Mouse (Mus musculus): ENCODE data around the gene Mrpl35. TPM values are rescaled to one million over a fixed set of nuclear protein-coding genes. Genes with fewer than 3 reads are reported as not detected.
A peak's percentile ranks its signal among the peaks of the same experiment; 100 is the strongest.

Mrpl35 gene
- polyA plus RNA-seq, 1 experiment from 2014 or later: 65.2 TPM

DNA sequence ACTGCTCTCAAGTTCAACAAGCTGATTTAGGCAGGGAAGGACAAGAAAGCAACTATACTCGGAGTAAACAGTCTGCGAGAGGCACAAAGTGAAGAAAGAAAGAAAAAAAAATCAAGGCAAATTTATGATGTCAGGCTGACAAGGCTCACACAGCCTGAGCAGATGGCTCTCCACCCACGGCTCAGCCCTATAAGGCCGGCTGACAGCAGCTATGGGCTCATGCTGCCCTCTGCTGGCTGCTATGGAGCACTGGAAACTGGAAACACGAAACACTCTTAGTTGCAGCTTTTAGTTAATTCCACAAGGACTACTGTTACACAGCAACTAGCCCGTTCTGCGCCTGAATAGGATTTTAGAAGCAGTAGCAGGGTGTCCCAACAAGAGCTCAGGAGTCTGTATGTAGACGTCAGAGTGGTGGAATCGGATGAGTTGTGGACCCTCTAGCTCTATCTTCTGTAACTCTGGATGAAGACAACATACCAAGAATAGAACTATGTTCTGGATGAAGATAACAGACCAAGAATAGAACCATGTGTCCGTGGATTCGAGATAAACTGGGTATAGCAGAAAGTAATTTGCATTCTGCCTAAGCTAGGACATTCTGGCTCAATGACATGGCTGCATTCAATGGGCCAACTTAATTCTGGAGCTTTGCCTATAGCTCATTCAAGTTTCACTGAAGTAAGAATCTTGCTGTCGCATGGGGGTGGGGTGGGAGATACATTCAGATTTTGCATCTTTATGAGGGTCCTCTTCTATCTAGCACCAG is 22.5 kb downstream of the Mrpl35 start:
- no peak overlapping the region for H3K27ac ChIP-seq (replicated peaks)
- H3K9me3 ChIP-seq (ENCODE audit: control insufficient read depth, low read length): no peaks in the 10 kb centered on the region
- H3K27me3 ChIP-seq (ENCODE audit: control insufficient read depth, insufficient read depth, low read length): no peaks in the 10 kb centered on the region
- 25% methylated on average over 12 of the region's 12 CpGs for WGBS
- peak; percentile 87 for ATAC-seq (ENCODE audit: low FRiP score, low TSS enrichment)
- no peak overlapping the region for H3K4me2 ChIP-seq (replicated peaks; ENCODE audit: low read depth)
- no peaks in the 10 kb centered on the region for H3K36me3 ChIP-seq (ENCODE audit: control insufficient read depth, insufficient read depth, low read length)
- peak; percentile 65 for DNase-seq (ENCODE audit: low spot score)
- no peak for TF ChIP-seq EP300 (optimal IDR thresholded peaks at IDR 0.05)
- peak; percentile 99 for TF ChIP-seq CTCF (IDR thresholded peaks at IDR 0.05; ENCODE audit: low read depth)
- no peak overlapping the region for H3K4me3 ChIP-seq (ENCODE audit: low read depth, low read length)
- no peak overlapping the region for H3K9ac ChIP-seq (ENCODE audit: low read length)
- no peaks in the 10 kb centered on the region for H3K4me1 ChIP-seq (replicated peaks; ENCODE audit: control insufficient read depth, insufficient read depth)

DNA sequence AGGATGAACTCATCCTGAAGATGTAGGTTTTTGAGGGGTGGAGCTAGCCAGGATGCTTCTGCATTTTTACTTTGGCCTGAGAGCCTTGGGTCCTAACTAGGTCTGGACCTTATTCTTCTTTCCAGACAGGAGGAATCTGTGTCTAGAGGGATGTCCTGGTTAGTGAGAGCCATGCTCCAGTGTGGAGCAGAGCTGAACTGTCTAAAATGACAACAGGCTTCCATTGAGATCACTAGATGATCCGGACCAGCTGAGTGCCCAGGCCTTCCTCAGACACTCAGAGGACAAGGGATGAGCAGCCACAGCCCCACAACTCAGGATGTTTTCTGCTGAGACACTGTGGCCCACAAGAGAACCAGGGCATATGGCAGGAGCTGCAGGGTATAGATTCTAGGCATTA is 23.2 kb downstream of the Mrpl35 start:
- no peaks in the 10 kb centered on the region for H3K9me3 ChIP-seq (ENCODE audit: control insufficient read depth, low read length)

DNA sequence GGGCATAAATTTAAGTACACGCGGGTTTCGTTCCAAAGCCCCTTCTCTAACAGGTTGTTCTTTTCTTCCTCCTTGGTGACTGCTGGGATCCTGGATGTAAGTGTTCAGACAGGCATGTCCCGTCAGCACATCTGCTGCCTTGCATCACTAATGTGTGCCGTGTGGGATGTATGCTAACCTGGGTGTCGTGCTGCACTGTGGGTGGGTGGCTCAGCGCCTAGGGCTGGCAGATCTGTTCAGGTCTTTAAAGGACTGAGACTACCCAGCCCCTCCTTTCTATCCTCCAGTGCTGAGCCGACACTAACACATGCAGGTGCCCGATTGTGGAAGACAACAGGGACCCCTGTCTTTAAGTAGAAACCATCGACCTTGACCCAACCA is 25.1 kb downstream of the Mrpl35 start:
- no peak overlapping the region for H3K4me3 ChIP-seq (ENCODE audit: low read depth, low read length)
- 71% methylated on average over 10 of the region's 10 CpGs for WGBS
- TF ChIP-seq CTCF (IDR thresholded peaks at IDR 0.05; ENCODE audit: low read depth) (no peak), EP300 (optimal IDR thresholded peaks at IDR 0.05) (no peak)

More for the DNA sequence above, 23.2 kb downstream of the Mrpl35 start:
- Histone ChIP-seq H3K36me3 (ENCODE audit: control insufficient read depth, insufficient read depth, low read length) (no peaks in the 10 kb centered on the region), H3K9ac (ENCODE audit: low read length) (no peak overlapping the region), H3K27ac (replicated peaks) (no peak overlapping the region), H3K4me2 (replicated peaks; ENCODE audit: low read depth) (no peak overlapping the region), H3K4me3 (ENCODE audit: low read depth, low read length) (no peak overlapping the region), H3K4me1 (replicated peaks; ENCODE audit: control insufficient read depth, insufficient read depth) (no peaks in the 10 kb centered on the region), H3K27me3 (ENCODE audit: control insufficient read depth, insufficient read depth, low read length) (no peaks in the 10 kb centered on the region)
- no peak for ATAC-seq (ENCODE audit: low FRiP score, low TSS enrichment)
- 86% methylated on average over 1 of the region's 1 CpGs for WGBS
- no peak for DNase-seq (ENCODE audit: low spot score)
- TF ChIP-seq CTCF (IDR thresholded peaks at IDR 0.05; ENCODE audit: low read depth) (no peak), EP300 (optimal IDR thresholded peaks at IDR 0.05) (no peak)

DNA sequence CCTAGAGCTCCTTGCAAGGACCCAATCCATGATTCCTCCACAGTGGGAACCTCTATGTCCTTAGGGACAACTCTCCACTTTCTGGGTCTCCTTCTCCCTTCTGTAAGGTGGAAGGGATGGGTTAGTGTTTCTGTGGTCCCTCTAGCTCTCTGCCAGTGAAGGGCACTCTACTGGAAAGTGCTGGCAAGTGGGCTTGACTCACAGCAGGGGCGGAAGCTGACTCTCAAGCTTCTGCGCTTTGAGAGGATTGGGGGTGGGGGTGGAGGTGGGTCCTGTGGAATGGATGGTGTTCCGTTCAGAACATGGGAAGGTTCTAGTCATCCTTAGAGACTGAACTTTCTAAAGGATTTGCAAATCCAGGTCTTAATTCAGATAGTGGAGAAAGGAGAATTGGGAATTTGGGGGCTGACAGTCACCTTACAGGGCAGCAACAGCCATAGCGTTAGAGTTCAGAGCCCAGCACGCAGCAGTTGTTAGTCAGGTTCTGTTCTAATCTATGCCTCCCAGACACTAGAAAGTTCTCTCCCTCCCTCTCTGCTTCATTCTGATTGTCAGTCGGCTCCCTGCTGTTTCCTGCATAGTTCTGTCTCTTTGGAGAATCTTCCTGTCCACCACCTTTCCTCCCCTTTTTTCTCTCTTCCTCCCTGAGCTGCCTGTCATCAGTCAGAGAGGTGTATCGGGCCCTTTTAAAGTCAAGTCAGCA is 25.6 kb downstream of the Mrpl35 start:
- Histone ChIP-seq H3K9me3 (ENCODE audit: control insufficient read depth, low read length) (no peaks in the 10 kb centered on the region), H3K4me1 (replicated peaks; ENCODE audit: control insufficient read depth, insufficient read depth) (no peaks in the 10 kb centered on the region), H3K4me3 (ENCODE audit: low read depth, low read length) (no peak overlapping the region), H3K4me2 (replicated peaks; ENCODE audit: low read depth) (no peak overlapping the region), H3K27me3 (ENCODE audit: control insufficient read depth, insufficient read depth, low read length) (no peaks in the 10 kb centered on the region), H3K9ac (ENCODE audit: low read length) (no peak overlapping the region), H3K36me3 (ENCODE audit: control insufficient read depth, insufficient read depth, low read length) (no peaks in the 10 kb centered on the region), H3K27ac (replicated peaks) (no peak overlapping the region)
- DNase-seq (ENCODE audit: low spot score) (no peak), ATAC-seq (ENCODE audit: low FRiP score, low TSS enrichment) (no peak)
- TF ChIP-seq CTCF (IDR thresholded peaks at IDR 0.05; ENCODE audit: low read depth) (no peak), EP300 (optimal IDR thresholded peaks at IDR 0.05) (no peak)
- 65% methylated on average over 7 of the region's 7 CpGs for WGBS

More for the DNA sequence above, 25.1 kb downstream of the Mrpl35 start:
- Histone ChIP-seq H3K4me2 (replicated peaks; ENCODE audit: low read depth) (no peak overlapping the region), H3K36me3 (ENCODE audit: control insufficient read depth, insufficient read depth, low read length) (no peaks in the 10 kb centered on the region), H3K9me3 (ENCODE audit: control insufficient read depth, low read length) (no peaks in the 10 kb centered on the region), H3K4me1 (replicated peaks; ENCODE audit: control insufficient read depth, insufficient read depth) (no peaks in the 10 kb centered on the region), H3K9ac (ENCODE audit: low read length) (no peak overlapping the region), H3K27ac (replicated peaks) (no peak overlapping the region), H3K27me3 (ENCODE audit: control insufficient read depth, insufficient read depth, low read length) (no peaks in the 10 kb centered on the region)
- DNase-seq (ENCODE audit: low spot score) (no peak), ATAC-seq (ENCODE audit: low FRiP score, low TSS enrichment) (no peak)

DNA sequence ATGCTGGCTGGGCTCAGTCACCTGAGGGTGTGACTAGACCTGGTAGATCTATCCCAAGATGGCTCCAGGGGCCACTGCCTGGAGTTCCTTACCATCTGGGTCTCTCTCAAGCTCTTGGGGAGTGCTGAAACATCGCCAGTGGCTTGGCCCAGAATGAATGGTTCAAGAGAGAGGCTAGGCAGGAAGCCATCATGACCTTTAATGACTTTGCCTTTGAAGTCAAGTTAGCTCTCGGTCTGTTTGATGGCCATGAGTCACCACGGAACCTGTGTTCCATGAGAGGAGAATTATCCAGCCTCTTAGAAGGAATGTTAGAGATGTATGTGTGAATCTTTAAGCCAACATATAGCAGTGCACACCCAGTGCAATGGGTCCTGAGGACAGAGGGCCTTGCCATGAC is 27.4 kb downstream of the Mrpl35 start:
- WGBS: 60% methylated on average over 3 of the region's 3 CpGs
- H3K27ac ChIP-seq (replicated peaks): no peak overlapping the region
- TF ChIP-seq EP300 (optimal IDR thresholded peaks at IDR 0.05): no peak
- no peak for TF ChIP-seq CTCF (IDR thresholded peaks at IDR 0.05; ENCODE audit: low read depth)

DNA sequence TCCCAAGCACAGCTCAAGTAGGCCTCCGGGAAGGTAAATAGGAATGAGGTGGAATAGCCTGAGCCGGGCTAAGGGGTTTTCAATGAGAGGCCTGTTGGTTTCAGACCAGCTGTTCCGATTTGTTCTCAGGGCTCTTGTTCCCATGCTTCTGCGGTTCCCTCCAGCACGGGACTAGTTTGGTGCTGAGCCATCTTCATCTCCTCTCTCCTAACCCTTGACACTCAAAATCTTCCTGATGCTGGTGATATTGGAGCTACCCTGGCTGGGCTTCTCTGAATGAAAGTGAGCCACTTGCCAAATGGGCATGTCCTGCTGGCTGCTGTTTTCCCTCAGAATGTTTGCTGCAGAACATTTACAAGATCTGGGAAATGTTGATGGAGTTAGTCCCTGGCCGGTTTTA is 35.0 kb downstream of the Mrpl35 start:
- no peak overlapping the region for H3K4me3 ChIP-seq (ENCODE audit: low read depth, low read length)
- no peak for DNase-seq (ENCODE audit: low spot score)
- no peaks in the 10 kb centered on the region for H3K36me3 ChIP-seq (ENCODE audit: control insufficient read depth, insufficient read depth, low read length)
- no peak overlapping the region for H3K27ac ChIP-seq (replicated peaks)
- no peaks in the 10 kb centered on the region for H3K4me1 ChIP-seq (replicated peaks; ENCODE audit: control insufficient read depth, insufficient read depth)
- no peak overlapping the region for H3K4me2 ChIP-seq (replicated peaks; ENCODE audit: low read depth)
- ATAC-seq (ENCODE audit: low FRiP score, low TSS enrichment): no peak
- H3K9ac ChIP-seq (ENCODE audit: low read length): no peak overlapping the region
- WGBS: 72% methylated on average over 6 of the region's 6 CpGs
- no peaks in the 10 kb centered on the region for H3K9me3 ChIP-seq (ENCODE audit: control insufficient read depth, low read length)
- H3K27me3 ChIP-seq (ENCODE audit: control insufficient read depth, insufficient read depth, low read length): no peaks in the 10 kb centered on the region
- TF ChIP-seq CTCF (IDR thresholded peaks at IDR 0.05; ENCODE audit: low read depth) (no peak), EP300 (optimal IDR thresholded peaks at IDR 0.05) (no peak)

More for the DNA sequence above, 27.4 kb downstream of the Mrpl35 start:
- DNase-seq (ENCODE audit: low spot score): no peak
- Histone ChIP-seq H3K9me3 (ENCODE audit: control insufficient read depth, low read length) (no peaks in the 10 kb centered on the region), H3K4me2 (replicated peaks; ENCODE audit: low read depth) (no peak overlapping the region), H3K4me3 (ENCODE audit: low read depth, low read length) (no peak overlapping the region), H3K4me1 (replicated peaks; ENCODE audit: control insufficient read depth, insufficient read depth) (no peaks in the 10 kb centered on the region), H3K9ac (ENCODE audit: low read length) (no peak overlapping the region), H3K27me3 (ENCODE audit: control insufficient read depth, insufficient read depth, low read length) (no peaks in the 10 kb centered on the region), H3K36me3 (ENCODE audit: control insufficient read depth, insufficient read depth, low read length) (no peaks in the 10 kb centered on the region)
- no peak for ATAC-seq (ENCODE audit: low FRiP score, low TSS enrichment)
